Mouse (Mus musculus) midbrain, embryonic 11.5 days (tissue): ENCODE data around the gene Hoxd8. TPM values are rescaled to one million over a fixed set of nuclear protein-coding genes. Genes with fewer than 3 reads are reported as not detected.
A peak's percentile ranks its signal among the peaks of the same experiment; 100 is the strongest.

Source experiments
- ATAC-seq: fragments of 200-750 bp; cut with Nextera tagmentation; 2 replicates; pipeline ENCODE4 v1.8.0; 2017; ENCODE audit warnings: moderate TSS enrichment, moderate library complexity; ENCODE audit not compliant: low FRiP score
- DNase-seq: peaks from one replicate; pipeline ENCODE4 v3.0.0; 2015; ENCODE audit warnings: low spot score; ENCODE audit errors: missing footprints
- H3K27ac ChIP-seq: fragments of 300-500 bp; sonication (generic); 2 replicates; pipeline ENCODE4 v1.5.1; 2014; ENCODE audit warnings: low read depth, low read length
- H3K27me3 ChIP-seq: fragments of 300-500 bp; sonication (generic); 2 replicates; pipeline ENCODE4 v1.6.1; 2014; ENCODE audit warnings: mild to moderate bottlenecking, low read length, moderate library complexity, mixed read lengths; ENCODE audit not compliant: control insufficient read depth, insufficient read depth
- H3K36me3 ChIP-seq: fragments of 300-500 bp; sonication (generic); 2 replicates; pipeline ENCODE4 v1.6.1; 2014; ENCODE audit warnings: mild to moderate bottlenecking, low read length, moderate library complexity, mixed read lengths; ENCODE audit not compliant: control insufficient read depth, insufficient read depth
- H3K4me1 ChIP-seq: fragments of 300-500 bp; sonication (generic); 2 replicates; pipeline ENCODE4 v1.6.1; 2014; ENCODE audit warnings: low read length; ENCODE audit not compliant: control insufficient read depth, insufficient read depth
- H3K4me2 ChIP-seq: fragments of 300-500 bp; sonication (generic); 2 replicates; pipeline ENCODE4 v1.6.1; 2014; ENCODE audit warnings: mild to moderate bottlenecking, moderate library complexity
- H3K4me3 ChIP-seq: fragments of 300-500 bp; sonication (generic); 2 replicates; pipeline ENCODE4 v1.5.1; 2014; ENCODE audit warnings: low read depth, low read length
- H3K9ac ChIP-seq: fragments of 300-500 bp; sonication (generic); 2 replicates; pipeline ENCODE4 v1.6.1; 2014; ENCODE audit warnings: low read length
- H3K9me3 ChIP-seq: fragments of 300-500 bp; sonication (generic); 2 replicates; pipeline ENCODE4 v1.6.1; 2016; ENCODE audit warnings: low read length; ENCODE audit not compliant: control insufficient read depth
- WGBS: fragments of 180-500 bp; shearing (Covaris S2); extraction: QIAGEN DNeasy Blood & Tissue Kit; methylation state at CpG from one replicate; pipeline ENCODE4 v1.1.7; 2014; 5-methylcytosine and 5-hydroxymethylcytosine counted together
- polyA plus RNA-seq: library from polyadenylated mRNA; unstranded; fragments of >200 nt; fragmentation: Nextera tagmentation; extraction: Ambion mirVana; gene quantifications from 2 replicates; pipeline ENCODE4 v1.2.1, GENCODE M21; 2014

Gene Hoxd8
- polyA plus RNA-seq, 1 experiment from 2014 or later = 0.11 TPM

- peaks cover 100% of the 10 kb centered on the region for H3K27me3 ChIP-seq
- no peaks in the 10 kb centered on the region for H3K36me3 ChIP-seq
- no peaks in the 10 kb centered on the region for H3K4me1 ChIP-seq
- 3% methylated on average over 24 of the region's 24 CpGs for WGBS
- no peaks in the 10 kb centered on the region for H3K9me3 ChIP-seq
- no peak overlapping the region for H3K9ac ChIP-seq
- no peak for DNase-seq
- H3K27ac ChIP-seq = no peak overlapping the region
- no peak for ATAC-seq
- no peak overlapping the region for H3K4me3 ChIP-seq
- no peak overlapping the region for H3K4me2 ChIP-seq
These were observed 28.6 kb upstream of the Hoxd8 start for GRCm38 (mm10) chr2:74675666-74676282.

- H3K9me3 ChIP-seq = no peaks in the 10 kb centered on the region
- H3K27ac ChIP-seq = no peak overlapping the region
- H3K27me3 ChIP-seq = peaks cover 100% of the 10 kb centered on the region
- H3K9ac ChIP-seq = no peak overlapping the region
- no peak for DNase-seq
- H3K4me2 ChIP-seq = no peak overlapping the region
- no peaks in the 10 kb centered on the region for H3K4me1 ChIP-seq
- no peak overlapping the region for H3K4me3 ChIP-seq
- H3K36me3 ChIP-seq = no peaks in the 10 kb centered on the region
- WGBS = 2% methylated on average over 9 of the region's 9 CpGs
- no peak for ATAC-seq
These were observed 27.9 kb upstream of the Hoxd8 start for GRCm38 (mm10) chr2:74676376-74677052.

DNA sequence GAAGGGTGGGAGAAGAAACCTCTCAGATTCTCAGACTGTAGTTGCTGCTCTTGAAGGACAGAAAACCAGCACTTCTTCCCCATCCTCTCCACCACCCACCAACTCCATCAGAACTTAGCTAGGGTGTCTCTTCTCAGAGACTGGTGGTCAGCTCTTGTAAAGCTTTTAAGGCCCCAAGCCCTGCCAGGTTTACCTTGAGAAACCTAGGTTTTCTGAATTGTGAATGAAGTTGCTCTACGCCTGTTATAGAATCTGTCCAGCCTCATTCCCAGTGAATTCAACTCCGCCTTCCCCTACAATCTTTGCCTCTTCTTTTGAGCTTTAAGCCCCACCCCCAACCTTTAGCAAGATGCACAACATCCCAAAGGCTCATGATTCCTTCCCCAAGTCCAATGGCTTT lies 27.3 kb upstream of the Hoxd8 start:
- DNase-seq (no peak), ATAC-seq (no peak)
- Histone ChIP-seq H3K27me3 (peaks cover 100% of the 10 kb centered on the region), H3K9me3 (no peaks in the 10 kb centered on the region), H3K9ac (no peak overlapping the region), H3K4me2 (no peak overlapping the region), H3K4me1 (0 out of 2 replicates have a peak, but pooled peaks cover 4% of the 10 kb centered on the region), H3K36me3 (no peaks in the 10 kb centered on the region), H3K4me3 (no peak overlapping the region), H3K27ac (no peak overlapping the region)
- WGBS = 16% methylated on average over 2 of the region's 2 CpGs

DNA sequence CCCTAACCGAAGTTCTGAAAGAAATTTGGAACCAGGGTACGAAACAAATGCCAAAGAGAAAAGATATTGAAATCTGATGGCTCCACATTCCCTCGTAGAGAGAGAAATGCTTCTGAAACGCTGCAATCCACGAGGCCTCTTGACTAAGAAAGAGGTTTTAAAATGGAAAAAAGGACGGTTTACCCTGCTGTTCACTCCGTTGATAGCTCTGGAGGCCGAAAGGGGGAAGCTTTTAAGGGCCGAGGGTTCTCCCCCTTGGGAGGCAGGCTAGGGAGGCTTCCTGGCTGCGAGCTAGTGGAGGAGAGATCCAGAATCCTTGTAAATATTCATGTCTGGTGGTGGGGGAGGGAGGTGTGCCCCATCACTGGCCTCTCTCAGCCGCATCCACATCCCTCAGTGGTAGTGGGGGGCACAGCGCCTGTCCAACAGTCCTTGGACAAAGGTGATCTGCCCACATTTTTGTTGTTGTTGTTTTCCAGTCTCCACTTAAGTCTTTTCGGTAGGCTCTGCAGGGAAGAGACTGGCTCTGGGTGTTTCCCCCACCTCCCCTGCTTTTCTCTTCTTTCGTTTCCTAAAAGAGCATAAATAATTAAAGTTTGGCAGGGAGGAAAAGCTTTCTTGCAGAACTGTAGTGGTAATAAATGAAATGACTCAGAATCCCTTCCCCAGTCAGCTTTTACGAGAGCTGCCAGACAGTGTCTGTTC lies 25.4 kb upstream of the Hoxd8 start, which contains the start of gene Hoxd11:
Gene Hoxd11, plus strand, starts transcription at position 667 of the 705 bp plus-strand sequence.
- WGBS = 1% methylated on average over 15 of the region's 15 CpGs
- ATAC-seq (no peak), DNase-seq (no peak)
- Histone ChIP-seq H3K4me1 (peaks cover 5% of the 10 kb centered on the region; the same call in 1 of the 2 replicates), H3K36me3 (no peaks in the 10 kb centered on the region), H3K27me3 (peaks cover 100% of the 10 kb centered on the region), H3K9me3 (no peaks in the 10 kb centered on the region), H3K27ac (no peak within 1 kb of the TSS), H3K9ac (no peak within 1 kb of the TSS), H3K4me3 (no peak within 1 kb of the TSS), H3K4me2 (no peak within 1 kb of the TSS)

DNA sequence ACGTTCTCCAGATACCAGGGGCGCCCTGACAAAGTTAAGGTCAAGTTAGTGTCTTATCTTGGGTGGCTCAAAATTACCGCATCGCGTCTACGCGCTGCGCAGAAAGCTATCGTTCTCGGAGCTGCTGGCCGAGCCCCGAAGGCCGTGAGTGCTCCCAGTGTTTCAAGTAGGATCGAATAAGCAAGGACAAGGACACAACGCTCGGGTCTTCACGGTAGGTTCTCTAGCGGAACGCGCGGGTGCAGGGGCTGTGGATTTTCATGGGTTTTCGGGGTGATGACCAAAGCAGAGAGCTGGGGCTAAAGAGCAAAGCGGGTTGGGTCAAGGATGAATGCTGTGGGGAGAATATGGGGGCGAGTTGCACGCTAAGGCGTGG lies 24.8 kb upstream of the Hoxd8 start:
- H3K27ac ChIP-seq = no peak overlapping the region
- H3K9ac ChIP-seq = no peak overlapping the region

GRCm38 (mm10) chr2:74679980-74680379 lies 24.4 kb upstream of the Hoxd8 start:
- no peaks in the 10 kb centered on the region for H3K9me3 ChIP-seq
- no peaks in the 10 kb centered on the region for H3K36me3 ChIP-seq
- ATAC-seq = no peak
- WGBS = 1% methylated on average over 22 of the region's 23 CpGs
- no peak overlapping the region for H3K9ac ChIP-seq
- DNase-seq = no peak
- H3K4me2 ChIP-seq = no peak overlapping the region
- no peak overlapping the region for H3K4me3 ChIP-seq
- H3K27ac ChIP-seq = no peak overlapping the region
- H3K4me1 ChIP-seq = peaks cover 5% of the 10 kb centered on the region; the same call in 1 of the 2 replicates
- H3K27me3 ChIP-seq = peaks cover 100% of the 10 kb centered on the region

More for the DNA sequence above, 24.8 kb upstream of the Hoxd8 start:
- DNase-seq = no peak
- Histone ChIP-seq H3K9me3 (no peaks in the 10 kb centered on the region), H3K27me3 (peaks cover 100% of the 10 kb centered on the region), H3K4me2 (no peak overlapping the region), H3K4me3 (no peak overlapping the region), H3K36me3 (no peaks in the 10 kb centered on the region), H3K4me1 (peaks cover 5% of the 10 kb centered on the region; the same call in 1 of the 2 replicates)
- no peak for ATAC-seq
- WGBS = under 1% methylated on average over 26 of the region's 26 CpGs

DNA sequence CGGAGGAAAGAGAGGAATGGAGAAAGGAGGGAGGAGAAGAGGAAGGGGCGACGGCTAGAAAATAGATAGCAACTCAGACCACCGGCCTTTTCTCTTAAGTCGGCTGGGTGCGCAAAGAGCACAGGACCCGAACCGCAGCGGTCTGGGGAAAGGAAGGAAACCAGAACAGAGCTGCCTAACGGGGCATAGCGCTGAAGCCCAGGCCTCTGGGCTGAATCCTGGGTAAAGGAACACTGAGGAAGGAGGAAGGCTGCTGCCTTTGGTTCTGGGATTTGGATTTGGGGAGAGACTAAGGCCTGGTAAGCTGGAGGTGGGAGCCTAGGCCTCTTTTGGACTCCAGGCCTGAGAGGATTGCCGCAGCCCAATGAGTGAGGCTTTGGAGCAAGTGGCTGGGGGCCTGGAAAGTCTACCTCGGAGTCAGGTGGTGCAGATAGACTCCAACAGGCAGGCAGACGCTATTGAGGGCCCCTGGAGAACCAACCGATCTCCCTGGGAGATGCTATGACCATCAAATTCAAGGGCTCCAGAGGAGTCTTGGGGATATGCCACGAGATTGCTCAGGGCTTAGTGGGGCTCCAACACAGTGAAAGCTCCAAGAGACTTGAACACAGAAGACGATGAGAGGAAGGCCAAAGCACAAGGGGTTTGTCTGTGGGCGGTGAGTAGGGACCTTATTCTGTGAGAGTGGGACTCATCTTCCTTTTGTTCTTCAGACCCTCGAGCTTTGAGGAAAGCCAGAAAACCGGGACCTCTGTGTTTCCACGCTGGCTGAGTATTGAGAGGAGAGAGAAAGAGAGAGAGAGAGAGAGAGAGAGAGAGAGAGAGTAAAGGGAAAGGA lies 23.6 kb upstream of the Hoxd8 start:
- peaks cover 100% of the 10 kb centered on the region for H3K27me3 ChIP-seq
- 3% methylated on average over 21 of the region's 21 CpGs for WGBS
- H3K4me2 ChIP-seq = no peak overlapping the region
- ATAC-seq (no peak), DNase-seq (peak; percentile 94)
- H3K4me3 ChIP-seq = no peak overlapping the region
- H3K9ac ChIP-seq = no peak overlapping the region
- H3K27ac ChIP-seq = no peak overlapping the region
- peaks cover 5% of the 10 kb centered on the region; the same call in 1 of the 2 replicates for H3K4me1 ChIP-seq
- H3K9me3 ChIP-seq = no peaks in the 10 kb centered on the region
- H3K36me3 ChIP-seq = no peaks in the 10 kb centered on the region

DNA sequence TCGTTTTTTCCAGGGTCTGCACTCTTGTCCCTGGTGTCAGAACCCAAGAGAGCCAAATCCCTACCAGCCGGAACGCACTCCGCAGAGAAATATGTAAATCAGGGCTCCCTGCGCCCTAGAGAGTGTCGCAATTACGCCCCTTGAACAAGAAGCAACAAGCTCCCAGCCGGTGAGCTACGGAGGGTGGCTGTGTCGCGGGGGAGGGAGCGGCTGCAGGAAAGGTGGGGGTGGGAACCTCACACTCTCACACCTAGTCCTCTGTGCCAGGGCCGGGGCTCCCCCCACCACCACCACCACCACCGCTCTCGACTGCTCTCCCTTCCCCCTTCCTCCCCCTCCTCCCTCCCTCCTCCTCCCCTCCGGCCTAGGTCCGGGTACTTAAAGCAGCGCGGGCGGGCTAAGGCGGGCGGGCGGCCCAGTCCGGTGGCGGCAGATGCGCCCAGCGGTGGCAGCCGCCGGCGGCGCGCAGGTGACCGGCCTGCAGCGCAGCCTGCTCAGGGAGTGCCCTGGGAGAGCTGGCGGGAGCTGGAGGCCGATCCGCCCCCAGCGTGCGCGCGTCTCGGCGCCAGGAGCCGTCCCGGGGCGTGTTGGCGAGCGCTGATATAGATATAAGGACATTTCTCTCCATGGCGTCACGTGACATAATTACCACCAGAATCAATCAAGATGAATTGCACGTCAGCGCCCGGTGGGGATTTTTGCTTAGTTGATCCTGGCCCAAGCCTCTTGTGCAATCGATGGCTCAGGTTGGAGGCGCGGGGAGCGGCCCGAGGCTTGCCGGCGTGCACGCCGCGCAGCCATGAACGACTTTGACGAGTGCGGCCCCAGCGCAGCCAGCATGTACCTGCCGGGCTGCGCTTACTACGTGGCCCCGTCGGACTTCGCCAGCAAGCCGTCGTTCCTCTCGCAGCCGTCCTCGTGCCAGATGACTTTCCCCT lies 22.6 kb upstream of the Hoxd8 start:
- H3K4me1 ChIP-seq = peaks cover 5% of the 10 kb centered on the region; the same call in 1 of the 2 replicates
- ATAC-seq (0 out of 2 replicates have a peak, but pooled peaks have one; percentile 30), DNase-seq (peak; percentile 96)
- WGBS = under 1% methylated on average over 77 of the region's 78 CpGs
- no peak overlapping the region for H3K9ac ChIP-seq
- H3K36me3 ChIP-seq = no peaks in the 10 kb centered on the region
- H3K27me3 ChIP-seq = peaks cover 98% of the 10 kb centered on the region
- H3K4me3 ChIP-seq = no peak overlapping the region
- H3K9me3 ChIP-seq = no peaks in the 10 kb centered on the region
- no peak overlapping the region for H3K27ac ChIP-seq
- H3K4me2 ChIP-seq = 0 out of 2 replicates have a peak overlapping the region, but pooled peaks have one; percentile 17
